Mouse (Mus musculus) heart, embryonic 13.5 days (tissue): ENCODE measurements around the gene Wdr61. TPM values are rescaled to one million over a fixed set of nuclear protein-coding genes. Genes with fewer than 3 reads are reported as not detected.

Experiments used
- ATAC-seq: fragments of 200-750 bp; cut with Nextera tagmentation; 2 replicates; pipeline ENCODE4 v1.8.0; 2017; ENCODE audit warnings: moderate TSS enrichment; ENCODE audit not compliant: insufficient number of reproducible peaks, low FRiP score, low TSS enrichment; ENCODE audit errors: extremely low read depth
- H3K27ac ChIP-seq: fragments of 300-500 bp; sonication (generic); replicated peaks from 2 replicates; pipeline ENCODE4 v1.5.1; 2015; ENCODE audit warnings: moderate library complexity, mild to moderate bottlenecking, inconsistent platforms
- H3K27me3 ChIP-seq: fragments of 300-500 bp; sonication (generic); replicated peaks from 2 replicates; pipeline ENCODE4 v1.6.1; 2015; ENCODE audit warnings: mild to moderate bottlenecking, inconsistent platforms
- H3K36me3 ChIP-seq: fragments of 300-500 bp; sonication (generic); 2 replicates; pipeline ENCODE4 v1.6.1; 2015; ENCODE audit warnings: mild to moderate bottlenecking, inconsistent platforms
- H3K4me1 ChIP-seq: fragments of 300-500 bp; sonication (generic); 2 replicates; pipeline ENCODE4 v1.6.1; 2015; ENCODE audit warnings: inconsistent platforms
- H3K4me2 ChIP-seq: fragments of 300-500 bp; sonication (generic); 2 replicates; pipeline ENCODE4 v1.6.1; 2015; ENCODE audit warnings: inconsistent platforms, mild to moderate bottlenecking, moderate library complexity
- H3K4me3 ChIP-seq: fragments of 300-500 bp; sonication (generic); 2 replicates; pipeline ENCODE4 v1.5.1; 2015; ENCODE audit warnings: moderate library complexity, mild to moderate bottlenecking, inconsistent platforms
- H3K9ac ChIP-seq: fragments of 300-500 bp; sonication (generic); 2 replicates; pipeline ENCODE4 v1.6.1; 2015; ENCODE audit warnings: inconsistent platforms, mild to moderate bottlenecking, moderate library complexity
- H3K9me3 ChIP-seq: fragments of 300-500 bp; sonication (generic); 2 replicates; pipeline ENCODE4 v1.6.1; 2016; ENCODE audit warnings: inconsistent platforms
- WGBS: fragments of 180-500 bp; shearing (Covaris S2); methylation state at CpG from one replicate; pipeline ENCODE4 v1.1.7; 2015; ENCODE audit warnings: mixed read lengths; 5-methylcytosine and 5-hydroxymethylcytosine counted together
- polyA plus RNA-seq: library from polyadenylated mRNA; unstranded; fragments of >200 nt; fragmentation: Nextera tagmentation; extraction: Ambion mirVana; gene quantifications from 2 replicates; pipeline ENCODE4 v1.2.1, GENCODE M21; 2015

Gene Wdr61
- polyA plus RNA-seq, 1 experiment from 2014 or later = 91.9 TPM

DNA sequence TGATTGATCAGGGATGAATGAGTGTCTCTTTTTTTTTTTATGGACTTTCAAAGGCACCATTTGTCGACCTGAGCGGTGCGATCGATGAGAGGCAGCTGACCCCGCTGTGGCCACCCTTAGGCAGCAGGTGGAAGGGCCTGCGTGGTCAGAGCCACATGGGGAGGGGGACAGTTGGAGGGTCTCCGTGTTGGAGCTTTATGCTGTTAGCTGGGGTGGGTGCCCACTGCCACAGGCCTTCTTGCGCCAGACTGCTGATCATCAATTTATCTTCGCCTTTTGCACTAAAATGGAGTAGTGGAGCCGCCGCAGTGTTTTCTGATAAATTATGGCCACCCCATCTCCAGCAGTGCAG lies 18.6 kb upstream of the Wdr61 start:
- no peaks in the 10 kb centered on the region for H3K9me3 ChIP-seq
- peaks cover 37% of the 10 kb centered on the region for H3K27me3 ChIP-seq
- ATAC-seq = no peak
- H3K4me2 ChIP-seq = no peak overlapping the region
- no peak overlapping the region for H3K27ac ChIP-seq
- no peak overlapping the region for H3K9ac ChIP-seq
- no peaks in the 10 kb centered on the region; the same call in 1 of the 2 replicates for H3K4me1 ChIP-seq
- WGBS = 62% methylated on average over 11 of the region's 11 CpGs
- H3K36me3 ChIP-seq = no peaks in the 10 kb centered on the region
- no peak overlapping the region for H3K4me3 ChIP-seq

- Histone ChIP-seq H3K4me2 (no peak overlapping the region), H3K9me3 (no peaks in the 10 kb centered on the region), H3K4me3 (no peak overlapping the region), H3K4me1 (no peaks in the 10 kb centered on the region; the same call in 1 of the 2 replicates), H3K36me3 (no peaks in the 10 kb centered on the region), H3K9ac (no peak overlapping the region), H3K27me3 (peaks cover 38% of the 10 kb centered on the region), H3K27ac (no peak overlapping the region)
- 47% methylated on average over 21 of the region's 21 CpGs for WGBS
- no peak for ATAC-seq
Measured at GRCm38 (mm10) chr9:54752201-54752943, 18.1 kb upstream of the Wdr61 start.

DNA sequence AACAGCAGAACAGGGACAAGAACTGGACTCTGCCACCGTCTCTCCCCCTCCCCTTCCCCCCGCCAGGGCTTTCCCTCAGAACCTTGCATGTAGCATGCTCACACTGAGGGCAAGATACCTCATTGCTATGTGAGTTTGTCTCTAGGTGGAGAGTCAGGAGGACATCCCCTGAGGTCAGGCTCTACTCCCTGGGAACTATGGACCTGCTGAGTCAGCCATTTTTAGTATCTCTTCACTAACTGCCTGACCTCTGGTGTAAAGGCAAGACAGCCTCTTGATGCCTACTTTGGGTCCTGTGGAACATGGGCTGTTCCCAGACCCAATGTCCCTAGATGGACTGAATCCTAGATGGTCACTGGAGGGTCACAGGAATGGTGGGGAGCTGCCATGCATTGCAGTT lies 17.4 kb upstream of the Wdr61 start:
- no peaks in the 10 kb centered on the region for H3K36me3 ChIP-seq
- no peak overlapping the region for H3K27ac ChIP-seq
- H3K9me3 ChIP-seq = no peaks in the 10 kb centered on the region
- ATAC-seq = no peak
- H3K9ac ChIP-seq = no peak overlapping the region
- no peaks in the 10 kb centered on the region; the same call in 1 of the 2 replicates for H3K4me1 ChIP-seq
- WGBS = 67% methylated on average over 2 of the region's 2 CpGs
- no peak overlapping the region for H3K4me3 ChIP-seq
- no peak overlapping the region for H3K4me2 ChIP-seq
- peaks cover 44% of the 10 kb centered on the region for H3K27me3 ChIP-seq

DNA sequence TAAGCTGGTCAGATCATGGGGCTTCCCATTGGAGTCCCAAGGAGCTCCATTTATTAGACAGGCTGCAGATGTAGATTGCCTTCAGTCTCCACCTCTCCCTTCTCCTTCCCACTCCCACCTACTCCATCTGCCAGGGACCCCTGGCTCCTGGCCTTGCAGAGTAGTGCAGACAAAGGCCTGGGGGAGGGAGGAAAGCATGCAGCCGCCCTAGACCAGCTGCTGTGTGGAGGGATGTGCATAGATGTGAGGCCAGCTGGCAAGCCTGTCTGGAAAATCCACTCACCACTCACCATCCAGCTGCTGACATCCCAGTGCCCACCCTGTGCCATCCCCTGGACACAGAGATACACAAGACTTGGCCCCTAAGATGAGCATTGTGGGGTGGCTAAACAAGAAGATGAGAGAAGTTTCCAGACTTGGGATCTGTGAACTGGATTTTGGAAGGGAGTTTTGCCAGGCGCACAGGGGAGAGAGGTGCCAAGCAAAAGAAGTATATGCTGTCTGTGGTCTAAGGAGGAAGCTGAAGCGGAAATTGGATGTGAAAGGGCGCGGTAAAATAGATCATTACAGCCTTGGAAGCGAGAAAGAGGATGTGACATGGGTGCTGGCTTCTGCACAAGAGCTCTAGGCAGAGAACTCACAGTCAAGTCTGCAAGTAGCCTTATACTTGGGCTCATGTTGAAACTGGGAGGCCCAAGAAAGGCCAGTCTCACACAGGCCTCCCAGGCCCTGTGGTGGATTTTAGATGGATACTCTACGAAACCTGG lies 16.1 kb upstream of the Wdr61 start:
- no peak overlapping the region for H3K4me3 ChIP-seq
- ATAC-seq = no peak
- H3K27me3 ChIP-seq = peaks cover 44% of the 10 kb centered on the region
- H3K36me3 ChIP-seq = no peaks in the 10 kb centered on the region
- no peaks in the 10 kb centered on the region; the same call in 1 of the 2 replicates for H3K4me1 ChIP-seq
- H3K9ac ChIP-seq = no peak overlapping the region
- H3K9me3 ChIP-seq = no peaks in the 10 kb centered on the region
- H3K27ac ChIP-seq = no peak overlapping the region
- 82% methylated on average over 7 of the region's 7 CpGs for WGBS
- H3K4me2 ChIP-seq = no peak overlapping the region

GRCm38 (mm10) chr9:54745740-54746370 lies 11.5 kb upstream of the Wdr61 start:
- Histone ChIP-seq H3K4me1 (no peaks in the 10 kb centered on the region; the same call in 1 of the 2 replicates), H3K27me3 (peaks cover 13% of the 10 kb centered on the region; the same call in 1 of the 2 replicates), H3K9ac (no peak overlapping the region), H3K27ac (no peak overlapping the region), H3K4me2 (no peak overlapping the region), H3K9me3 (no peaks in the 10 kb centered on the region), H3K36me3 (no peaks in the 10 kb centered on the region), H3K4me3 (no peak overlapping the region)
- ATAC-seq = no peak
- WGBS = 69% methylated on average over 13 of the region's 13 CpGs

GRCm38 (mm10) chr9:54743891-54744290 lies 9.6 kb upstream of the Wdr61 start:
- Histone ChIP-seq H3K27ac (no peak overlapping the region), H3K36me3 (no peaks in the 10 kb centered on the region), H3K9ac (no peak overlapping the region), H3K27me3 (peaks cover 11% of the 10 kb centered on the region), H3K4me3 (no peak overlapping the region), H3K4me2 (no peak overlapping the region), H3K9me3 (no peaks in the 10 kb centered on the region), H3K4me1 (no peaks in the 10 kb centered on the region)
- 59% methylated on average over 4 of the region's 4 CpGs for WGBS
- no peak for ATAC-seq

DNA sequence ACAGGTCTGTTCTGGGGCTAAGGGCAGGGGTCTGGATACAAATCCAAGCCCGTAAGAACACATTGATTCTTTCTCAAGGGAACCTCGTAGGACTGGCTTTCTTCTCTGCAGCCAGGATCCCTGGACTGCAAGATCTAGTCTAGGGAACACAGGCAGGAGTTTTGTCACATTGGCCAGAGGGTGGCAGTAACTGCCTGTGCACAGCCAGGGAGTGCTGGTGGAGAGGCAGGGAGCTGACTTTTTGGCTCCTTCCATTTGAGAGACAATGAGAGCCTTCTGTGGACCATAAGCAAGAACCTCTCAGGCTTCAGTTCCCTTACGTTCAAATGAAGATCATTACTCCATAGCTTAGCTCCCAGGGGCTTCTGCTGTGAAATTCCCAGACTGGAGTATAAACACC lies 4.1 kb upstream of the Wdr61 start:
- H3K36me3 ChIP-seq = no peaks in the 10 kb centered on the region
- 26% methylated on average over 3 of the region's 3 CpGs for WGBS

DNA sequence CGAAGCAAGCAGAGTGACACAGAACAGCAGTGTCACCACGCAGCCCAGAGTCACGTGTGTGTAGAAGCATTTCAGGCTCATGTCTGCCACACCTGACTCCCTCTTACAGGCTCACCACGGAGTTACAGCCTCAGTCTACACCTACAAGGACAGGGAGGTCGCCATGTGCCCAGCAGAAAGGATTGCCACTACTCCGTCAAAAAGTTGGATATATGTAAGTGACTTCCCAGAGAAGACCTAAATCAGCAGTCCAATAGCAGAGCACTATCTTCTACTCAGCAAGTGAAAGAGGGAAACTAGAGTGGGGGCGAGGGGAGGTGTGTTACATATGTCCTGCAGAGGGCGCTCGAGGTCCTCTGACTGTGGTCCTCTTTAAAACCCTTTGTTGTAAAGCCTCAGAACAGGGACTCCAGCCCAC lies 2.0 kb upstream of the Wdr61 start:
- peak overlapping the region; percentile 58 for H3K4me2 ChIP-seq
- H3K27me3 ChIP-seq = no peaks in the 10 kb centered on the region; the same call in 1 of the 2 replicates
- peaks cover 1% of the 10 kb centered on the region; the same call in 1 of the 2 replicates for H3K36me3 ChIP-seq
- H3K9ac ChIP-seq = peak overlapping the region; percentile 63
- no peak for ATAC-seq
- no peaks in the 10 kb centered on the region for H3K9me3 ChIP-seq
- WGBS = 10% methylated on average over 9 of the region's 9 CpGs
- no peak overlapping the region for H3K27ac ChIP-seq
- peak overlapping the region; percentile 16; the same call in 1 of the 2 replicates for H3K4me3 ChIP-seq
- H3K4me1 ChIP-seq = peaks cover 19% of the 10 kb centered on the region

More for the DNA sequence above, 4.1 kb upstream of the Wdr61 start:
- Histone ChIP-seq H3K4me1 (peaks cover 12% of the 10 kb centered on the region), H3K27me3 (no peaks in the 10 kb centered on the region; the same call in 1 of the 2 replicates), H3K27ac (no peak overlapping the region), H3K9me3 (no peaks in the 10 kb centered on the region), H3K4me3 (no peak overlapping the region), H3K9ac (no peak overlapping the region), H3K4me2 (no peak overlapping the region)
- no peak for ATAC-seq

GRCm38 (mm10) chr9:54734639-54735252 lies 427 bp upstream of the Wdr61 start:
- 21% methylated on average over 11 of the region's 11 CpGs for WGBS
- H3K27ac ChIP-seq = no peak overlapping the region

GRCm38 (mm10) chr9:54732122-54732521 lies 2.2 kb downstream of the Wdr61 start:
- H3K4me3 ChIP-seq = no peak overlapping the region
- no peaks in the 10 kb centered on the region for H3K9me3 ChIP-seq
- H3K4me2 ChIP-seq = no peak overlapping the region
- H3K36me3 ChIP-seq = peaks cover 39% of the 10 kb centered on the region
- ATAC-seq = no peak
- peaks cover 19% of the 10 kb centered on the region for H3K4me1 ChIP-seq
- no peak overlapping the region for H3K9ac ChIP-seq
- WGBS = 90% methylated on average over 2 of the region's 2 CpGs
- no peaks in the 10 kb centered on the region for H3K27me3 ChIP-seq
- H3K27ac ChIP-seq = no peak overlapping the region

More at GRCm38 (mm10) chr9:54734639-54735252, 427 bp upstream of the Wdr61 start:
- H3K4me1 ChIP-seq = peaks cover 19% of the 10 kb centered on the region
- H3K4me3 ChIP-seq = peak overlapping the region; percentile 86
- H3K36me3 ChIP-seq = peaks cover 14% of the 10 kb centered on the region
- no peak for ATAC-seq
- no peaks in the 10 kb centered on the region for H3K9me3 ChIP-seq
- H3K4me2 ChIP-seq = peak overlapping the region; percentile 78
- H3K9ac ChIP-seq = peak overlapping the region; percentile 91
- H3K27me3 ChIP-seq = no peaks in the 10 kb centered on the region; the same call in 1 of the 2 replicates

DNA sequence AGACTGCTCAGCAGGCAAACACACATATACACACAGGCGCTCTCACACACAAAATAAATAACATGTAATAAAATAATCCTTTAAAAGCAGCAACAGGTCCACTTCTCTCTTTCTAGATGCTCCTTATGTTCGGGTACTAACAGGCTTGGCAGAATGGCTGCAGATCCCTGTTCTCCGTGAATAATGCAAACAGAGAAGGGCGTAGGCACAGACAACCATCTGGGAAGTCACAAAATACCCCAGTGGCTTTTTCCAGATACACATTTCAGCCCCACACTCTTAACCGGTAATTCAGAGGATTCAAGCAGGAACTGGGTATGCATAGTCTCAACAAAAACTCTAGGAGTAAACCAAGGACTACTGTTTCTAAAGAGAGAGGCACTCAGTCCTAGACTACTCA lies 8.0 kb downstream of the Wdr61 start:
- Histone ChIP-seq H3K27me3 (no peaks in the 10 kb centered on the region), H3K4me3 (no peak overlapping the region), H3K9ac (no peak overlapping the region), H3K4me1 (no peaks in the 10 kb centered on the region), H3K27ac (no peak overlapping the region), H3K36me3 (peaks cover 96% of the 10 kb centered on the region), H3K4me2 (no peak overlapping the region), H3K9me3 (no peaks in the 10 kb centered on the region)
- 78% methylated on average over 5 of the region's 5 CpGs for WGBS
- no peak for ATAC-seq
